Mouse (Mus musculus) lung, postnatal 0 days (tissue): Measurements from ENCODE around the gene Gm49378. TPM values are rescaled to one million over a fixed set of nuclear protein-coding genes. Genes with fewer than 3 reads are reported as not detected.

Source experiments
- ATAC-seq: fragments of 200-750 bp; cut with Nextera tagmentation; 2 replicates; pipeline ENCODE4 v1.8.0; 2017; ENCODE audit warnings: moderate library complexity
- DNase-seq: peaks from one replicate; pipeline ENCODE4 v3.0.0-alpha.2; 2016; ENCODE audit warnings: low spot score
- H3K27ac ChIP-seq: fragments of 300-500 bp; sonication (generic); 2 replicates; pipeline ENCODE4 v1.5.1; 2014; ENCODE audit warnings: antibody characterized with exemption, mild to moderate bottlenecking, low read length, mixed read lengths
- H3K27me3 ChIP-seq: fragments of 300-500 bp; sonication (generic); replicated peaks from 2 replicates; pipeline ENCODE4 v1.6.1; 2014; ENCODE audit warnings: low read length, mixed read lengths; ENCODE audit not compliant: insufficient read depth
- H3K36me3 ChIP-seq: fragments of 300-500 bp; sonication (generic); 2 replicates; pipeline ENCODE4 v1.6.1; 2014; ENCODE audit warnings: low read length, mixed read lengths; ENCODE audit not compliant: insufficient read depth
- H3K4me1 ChIP-seq: fragments of 300-500 bp; sonication (generic); 2 replicates; pipeline ENCODE4 v1.6.1; 2014; ENCODE audit warnings: antibody characterized with exemption, low read depth, low read length, mixed read lengths; ENCODE audit not compliant: insufficient read depth
- H3K4me2 ChIP-seq: fragments of 300-500 bp; sonication (generic); replicated peaks from 2 replicates; pipeline ENCODE4 v1.6.1; 2014; ENCODE audit warnings: low read depth, mild to moderate bottlenecking, low read length, moderate library complexity, mixed read lengths
- H3K4me3 ChIP-seq: fragments of 300-500 bp; sonication (generic); 2 replicates; pipeline ENCODE4 v1.5.1; 2014; ENCODE audit warnings: low read depth, low read length
- H3K9ac ChIP-seq: fragments of 300-500 bp; sonication (generic); replicated peaks from 2 replicates; pipeline ENCODE4 v1.6.1; 2014; ENCODE audit warnings: low read depth, mild to moderate bottlenecking
- H3K9me3 ChIP-seq: fragments of 300-500 bp; sonication (generic); 2 replicates; pipeline ENCODE4 v1.6.1; 2016; ENCODE audit warnings: low read length, mixed read lengths
- CTCF ChIP-seq: IDR thresholded peaks from 2 replicates; pipeline ENCODE4 v1.5.1; 2016; ENCODE audit warnings: antibody characterized with exemption, mild to moderate bottlenecking
- EP300 ChIP-seq: IDR thresholded peaks from 2 replicates; pipeline ENCODE4 v1.6.1; 2016; ENCODE audit warnings: antibody characterized with exemption, mild to moderate bottlenecking, control low read depth
- WGBS: fragments of 180-500 bp; shearing (Covaris S2); extraction: QIAGEN DNeasy Blood & Tissue Kit; methylation state at CpG from one replicate; pipeline ENCODE4 v1.1.7; 2014; 5-methylcytosine and 5-hydroxymethylcytosine counted together
- polyA plus RNA-seq: library from polyadenylated mRNA; unstranded; fragments of >200 nt; fragmentation: Nextera tagmentation; extraction: Ambion mirVana; gene quantifications from 2 replicates; pipeline ENCODE4 v1.2.1, GENCODE M21; 2015

Gene Gm49378
- polyA plus RNA-seq, 1 experiment from 2014 or later: 1.2 TPM

- no peak for ATAC-seq
These were observed 38.9 kb downstream of the Gm49378 start for GRCm38 (mm10) chr14:55598521-55599390.

GRCm38 (mm10) chr14:55596036-55596690 is 41.5 kb downstream of the Gm49378 start:
- no peak overlapping the region for H3K4me3 ChIP-seq
- DNase-seq (no peak), ATAC-seq (no peak)
- peaks cover 7% of the 10 kb centered on the region for H3K4me1 ChIP-seq
- H3K9ac ChIP-seq: no peak overlapping the region
- 74% methylated on average over 13 of the region's 13 CpGs for WGBS
- no peak overlapping the region for H3K27ac ChIP-seq
- H3K36me3 ChIP-seq: peaks cover 49% of the 10 kb centered on the region
- TF ChIP-seq CTCF (no peak), EP300 (no peak)
- no peaks in the 10 kb centered on the region for H3K9me3 ChIP-seq
- no peak overlapping the region for H3K4me2 ChIP-seq
- no peaks in the 10 kb centered on the region for H3K27me3 ChIP-seq

More at GRCm38 (mm10) chr14:55598521-55599390, 38.9 kb downstream of the Gm49378 start:
- H3K36me3 ChIP-seq: peaks cover 52% of the 10 kb centered on the region
- TF ChIP-seq EP300: no peak
- TF ChIP-seq CTCF: no peak
- no peak for DNase-seq
- H3K27me3 ChIP-seq: no peaks in the 10 kb centered on the region
- H3K4me1 ChIP-seq: no peaks in the 10 kb centered on the region; the same call in 1 of the 2 replicates
- H3K4me2 ChIP-seq: no peak overlapping the region
- no peak overlapping the region for H3K4me3 ChIP-seq
- no peaks in the 10 kb centered on the region for H3K9me3 ChIP-seq
- WGBS: 95% methylated on average over 21 of the region's 21 CpGs
- no peak overlapping the region for H3K27ac ChIP-seq
- no peak overlapping the region for H3K9ac ChIP-seq

GRCm38 (mm10) chr14:55592226-55592625 is 45.5 kb downstream of the Gm49378 start:
- Histone ChIP-seq H3K9me3 (no peaks in the 10 kb centered on the region), H3K27me3 (no peaks in the 10 kb centered on the region), H3K9ac (peak overlapping the region; percentile 88), H3K4me2 (peak overlapping the region; percentile 94), H3K4me3 (peak overlapping the region; percentile 91), H3K27ac (peak overlapping the region; percentile 96), H3K36me3 (peaks cover 26% of the 10 kb centered on the region), H3K4me1 (peaks cover 10% of the 10 kb centered on the region)
- DNase-seq (no peak), ATAC-seq (no peak)
- 4% methylated on average over 16 of the region's 16 CpGs for WGBS
- no peak for TF ChIP-seq CTCF
- TF ChIP-seq EP300: no peak

GRCm38 (mm10) chr14:55591331-55591891 is 46.3 kb downstream of the Gm49378 start, which contains the start of gene Rnf31:
Gene Rnf31, plus strand, starts transcription at chr14:55591708.
- ATAC-seq: peak; percentile 91
- Histone ChIP-seq H3K27me3 (no peaks in the 10 kb centered on the region), H3K9me3 (no peaks in the 10 kb centered on the region), H3K27ac (peak within 1 kb of the TSS; percentile 96), H3K9ac (peak within 1 kb of the TSS; percentile 88), H3K4me3 (peak within 1 kb of the TSS; percentile 91), H3K4me2 (peak within 1 kb of the TSS; percentile 94), H3K36me3 (peaks cover 23% of the 10 kb centered on the region), H3K4me1 (peaks cover 10% of the 10 kb centered on the region)
- TF ChIP-seq CTCF (no peak), EP300 (peak; percentile 80; the same call in 1 of the 2 replicates)
- peak; percentile 100 for DNase-seq
- 2% methylated on average over 28 of the region's 33 CpGs for WGBS

GRCm38 (mm10) chr14:55590748-55591330 is 46.9 kb downstream of the Gm49378 start, which contains the start of gene Psme2:
Gene Psme2, minus strand, starts transcription at chr14:55591113.
- Histone ChIP-seq H3K4me1 (peaks cover 10% of the 10 kb centered on the region), H3K4me3 (peak within 1 kb of the TSS; percentile 91), H3K9me3 (no peaks in the 10 kb centered on the region), H3K27ac (peak within 1 kb of the TSS; percentile 96), H3K9ac (peak within 1 kb of the TSS; percentile 88), H3K27me3 (no peaks in the 10 kb centered on the region), H3K4me2 (peak within 1 kb of the TSS; percentile 94), H3K36me3 (peaks cover 17% of the 10 kb centered on the region)
- DNase-seq: peak; percentile 100
- TF ChIP-seq EP300: no peak
- no peak for TF ChIP-seq CTCF
- ATAC-seq: peak; percentile 94
- WGBS: under 1% methylated on average over 22 of the region's 22 CpGs
